ENCODE assay signal across 8 mouse cellular contexts in the genomic region with DNA sequence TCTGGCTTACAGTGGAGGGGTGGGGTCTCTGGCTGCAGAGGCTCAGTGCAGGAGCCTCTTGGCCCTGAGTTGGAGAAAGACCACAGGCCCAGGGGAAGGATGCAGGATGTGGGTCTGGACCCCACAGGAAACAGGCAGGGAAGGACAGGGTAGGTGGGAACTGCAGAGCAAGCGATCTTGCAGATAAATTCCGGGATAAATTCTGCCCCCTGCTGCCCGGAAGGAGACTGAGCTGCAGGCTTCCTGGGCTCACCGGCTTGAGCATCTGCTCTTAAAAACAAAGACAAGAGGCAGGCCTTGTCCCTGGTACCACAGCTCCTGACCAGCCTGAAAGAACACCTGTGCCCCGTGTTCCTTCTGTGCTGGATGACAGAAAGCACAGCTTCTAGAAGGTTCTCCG.
A peak's percentile ranks its signal among the peaks of the same experiment; 100 is the strongest.
DNase-seq lines count a peak whose midpoint lies in the region; ATAC-seq lines count a peak whose summit lies in the region.

No protein-coding gene starts in this region.

- H3K27ac ChIP-seq in midbrain, embryonic 10.5 days (replicated peaks) = peak overlapping the region; percentile 67
- no peak overlapping the region for H3K27ac ChIP-seq in midbrain, embryonic 15.5 days
- H3K27ac ChIP-seq in hindbrain, embryonic 14.5 days = no peak overlapping the region

- no peak for ATAC-seq in midbrain, embryonic 15.5 days (replicated peaks)
- no peak; the same call in 1 of the 2 replicates for ATAC-seq in hindbrain, embryonic 14.5 days (ENCODE audit: low FRiP score)
- no peak for ATAC-seq in erythroid progenitor cell, adult 5-6 weeks (replicated peaks; ENCODE audit: low FRiP score, poor library complexity, severe bottlenecking)

- no peaks in the 10 kb centered on the region for H3K27me3 ChIP-seq in midbrain, embryonic 10.5 days (ENCODE audit: low read depth, poor library complexity, severe bottlenecking)
- H3K27me3 ChIP-seq in midbrain, embryonic 15.5 days (replicated peaks) = no peaks in the 10 kb centered on the region
- H3K27me3 ChIP-seq in hindbrain, embryonic 14.5 days (ENCODE audit: control insufficient read depth, insufficient read depth, low read length) = no peaks in the 10 kb centered on the region

- H3K4me3 ChIP-seq in midbrain, embryonic 10.5 days = no peak overlapping the region
- no peak overlapping the region for H3K4me3 ChIP-seq in midbrain, embryonic 15.5 days
- H3K4me3 ChIP-seq in hindbrain, embryonic 14.5 days (replicated peaks; ENCODE audit: low read length) = no peak overlapping the region

- intact Hi-C loops in left cerebral cortex, postnatal 36 days (cut with DNase I) = loop anchor here (5.0 kb wide), 1 partner anchor 646 kb away; no protein-coding TSS in a partner anchor

- no peak overlapping the region for H3K4me2 ChIP-seq in midbrain, embryonic 15.5 days
- H3K4me2 ChIP-seq in hindbrain, embryonic 14.5 days (replicated peaks) = no peak overlapping the region

- H3K9me3 ChIP-seq in midbrain, embryonic 10.5 days (replicated peaks) = peaks cover 6% of the 10 kb centered on the region; the same call in 1 of the 2 replicates
- no peaks in the 10 kb centered on the region for H3K9me3 ChIP-seq in midbrain, embryonic 15.5 days
- H3K9me3 ChIP-seq in hindbrain, embryonic 14.5 days (ENCODE audit: control insufficient read depth, low read length) = no peaks in the 10 kb centered on the region

- peak; percentile 26 to 30 for DNase-seq in cerebellum, adult 18-20 months
- no peak for DNase-seq in cerebellum, adult 11 months
- DNase-seq in midbrain, embryonic 10.5 days (ENCODE audit: low spot score) = peak; percentile 54
- peak; percentile 67 for DNase-seq in hindbrain, embryonic 14.5 days (ENCODE audit: low spot score)
- peak; percentile 36 to 47 for DNase-seq in left cerebral cortex, postnatal 36 days (ENCODE audit: low spot score in 2 of 2)
- DNase-seq in thymus, postnatal 25 days = no peak

- H3K36me3 ChIP-seq in midbrain, embryonic 10.5 days = peaks cover 8% of the 10 kb centered on the region
- H3K36me3 ChIP-seq in midbrain, embryonic 15.5 days (replicated peaks) = no peaks in the 10 kb centered on the region
- H3K36me3 ChIP-seq in hindbrain, embryonic 14.5 days (replicated peaks; ENCODE audit: control insufficient read depth, insufficient read depth) = peaks cover 1% of the 10 kb centered on the region; the same call in 1 of the 2 replicates

- H3K9ac ChIP-seq in midbrain, embryonic 15.5 days = no peak overlapping the region
- H3K9ac ChIP-seq in hindbrain, embryonic 14.5 days = no peak overlapping the region

- WGBS in midbrain, embryonic 10.5 days = 22% methylated on average over 6 of the region's 6 CpGs
- WGBS in midbrain, embryonic 15.5 days = 19% methylated on average over 6 of the region's 6 CpGs
- 27% methylated on average over 6 of the region's 6 CpGs for WGBS in hindbrain, embryonic 14.5 days

- peaks cover 27% of the 10 kb centered on the region for H3K4me1 ChIP-seq in midbrain, embryonic 10.5 days
- peaks cover 8% of the 10 kb centered on the region for H3K4me1 ChIP-seq in midbrain, embryonic 15.5 days
- peaks cover 6% of the 10 kb centered on the region; the same call in 1 of the 2 replicates for H3K4me1 ChIP-seq in hindbrain, embryonic 14.5 days (replicated peaks; ENCODE audit: control insufficient read depth, insufficient read depth, low read length)

Comparison
In these comparisons a context has a peak if more than half of its experiments do, and no peak if none do; other contexts are left out.
1. DNase-seq: peak in cerebellum, adult 18-20 months (2 of 2), midbrain, embryonic 10.5 days (single experiment), hindbrain, embryonic 14.5 days (single experiment) and left cerebral cortex, postnatal 36 days (2 of 2); none in cerebellum, adult 11 months (single experiment) and thymus, postnatal 25 days (single experiment).